Mouse (Mus musculus): ENCODE data around the gene Krtap22-2. TPM values are rescaled to one million over a fixed set of nuclear protein-coding genes. Genes with fewer than 3 reads are reported as not detected.

Gene Krtap22-2
- polyA plus RNA-seq, 1 experiment from 2014 or later: not detected

Other genes starting within 250 kb of the Krtap22-2 start
- not detected in 2 replicates for gene 2310057N15Rik, start 236.6 kb downstream of the Krtap22-2 start, polyA plus RNA-seq (2014; fragmentation: Nextera tagmentation; extraction: Ambion mirVana)
- gene Gm5965, start 232.9 kb downstream of the Krtap22-2 start, polyA plus RNA-seq (2014; fragmentation: Nextera tagmentation; extraction: Ambion mirVana): not detected in 2 replicates
- not detected in 2 replicates for gene Gm20741, start 198.5 kb downstream of the Krtap22-2 start, polyA plus RNA-seq (2014; fragmentation: Nextera tagmentation; extraction: Ambion mirVana)
- not detected in 2 replicates for gene Krtap15, start 190.5 kb downstream of the Krtap22-2 start, polyA plus RNA-seq (2014; fragmentation: Nextera tagmentation; extraction: Ambion mirVana)
- not detected in 2 replicates for gene Krtap14, start 184.6 kb downstream of the Krtap22-2 start, polyA plus RNA-seq (2014; fragmentation: Nextera tagmentation; extraction: Ambion mirVana)
- not detected in 2 replicates for gene Krtap19-1, start 141.3 kb downstream of the Krtap22-2 start, polyA plus RNA-seq (2014; fragmentation: Nextera tagmentation; extraction: Ambion mirVana)
- gene Krtap19-2, start 136.5 kb downstream of the Krtap22-2 start, polyA plus RNA-seq (2014; fragmentation: Nextera tagmentation; extraction: Ambion mirVana): not detected in 2 replicates
- not detected in 2 replicates for gene Krtap19-3, start 132.7 kb downstream of the Krtap22-2 start, polyA plus RNA-seq (2014; fragmentation: Nextera tagmentation; extraction: Ambion mirVana)
- not detected in 2 replicates for gene Krtap19-4, start 125.7 kb downstream of the Krtap22-2 start, polyA plus RNA-seq (2014; fragmentation: Nextera tagmentation; extraction: Ambion mirVana)
- gene Krtap19-5, start 114.3 kb downstream of the Krtap22-2 start, polyA plus RNA-seq (2014; fragmentation: Nextera tagmentation; extraction: Ambion mirVana): not detected in 2 replicates
- not detected in 2 replicates for gene Krtap19-9b, start 78.5 kb downstream of the Krtap22-2 start, polyA plus RNA-seq (2014; fragmentation: Nextera tagmentation; extraction: Ambion mirVana)
- not detected in 2 replicates for gene Krtap16-3, start 47.9 kb downstream of the Krtap22-2 start, polyA plus RNA-seq (2014; fragmentation: Nextera tagmentation; extraction: Ambion mirVana)
- 0.33 TPM in 1 of 2 replicates, not detected in the other for gene Gm10229, start 4.5 kb upstream of the Krtap22-2 start, polyA plus RNA-seq (2014; fragmentation: Nextera tagmentation; extraction: Ambion mirVana)
- gene Krtap6-1, start 20.9 kb upstream of the Krtap22-2 start, polyA plus RNA-seq (2014; fragmentation: Nextera tagmentation; extraction: Ambion mirVana): not detected in 2 replicates
- gene Gm10228, start 30.7 kb upstream of the Krtap22-2 start, polyA plus RNA-seq (2014; fragmentation: Nextera tagmentation; extraction: Ambion mirVana): not detected in 2 replicates
- gene Krtap6-5, start 37.1 kb upstream of the Krtap22-2 start, polyA plus RNA-seq (2014; fragmentation: Nextera tagmentation; extraction: Ambion mirVana): not detected in 2 replicates
- gene 1110025L11Rik, start 53.2 kb upstream of the Krtap22-2 start, polyA plus RNA-seq (2014; fragmentation: Nextera tagmentation; extraction: Ambion mirVana): not detected in 2 replicates
- not detected in 2 replicates for gene Krtap6-3, start 73.3 kb upstream of the Krtap22-2 start, polyA plus RNA-seq (2014; fragmentation: Nextera tagmentation; extraction: Ambion mirVana)
- gene Gm6358, start 130.1 kb upstream of the Krtap22-2 start, polyA plus RNA-seq (2014; fragmentation: Nextera tagmentation; extraction: Ambion mirVana): not detected in 2 replicates
- not detected in 2 replicates for gene Gm10061, start 140.3 kb upstream of the Krtap22-2 start, polyA plus RNA-seq (2014; fragmentation: Nextera tagmentation; extraction: Ambion mirVana)
- gene Gm9789, start 147.2 kb upstream of the Krtap22-2 start, polyA plus RNA-seq (2014; fragmentation: Nextera tagmentation; extraction: Ambion mirVana): not detected in 2 replicates
- not detected in 2 replicates for gene Gm7735, start 158.7 kb upstream of the Krtap22-2 start, polyA plus RNA-seq (2014; fragmentation: Nextera tagmentation; extraction: Ambion mirVana)
- not detected in 2 replicates for gene 1110057P08Rik, start 164.0 kb upstream of the Krtap22-2 start, polyA plus RNA-seq (2014; fragmentation: Nextera tagmentation; extraction: Ambion mirVana)
- not detected in 2 replicates for gene Krtap20-2, start 195.1 kb upstream of the Krtap22-2 start, polyA plus RNA-seq (2014; fragmentation: Nextera tagmentation; extraction: Ambion mirVana)

Data from embryonic facial prominence, embryonic 14.5 days (tissue).